Mouse (Mus musculus) MEL (cell line): ENCODE data around the gene Slc25a22. TPM values are rescaled to one million over a fixed set of nuclear protein-coding genes. Genes with fewer than 3 reads are reported as not detected.
"Not testable (repeated sequence)": the region's sequence is repeated elsewhere in the genome, so short reads cannot be mapped to it uniquely, and the experiment has no call there.

Experiments used
- DNase-seq: peaks from one replicate; pipeline ENCODE4 v3.0.0; 2011; ENCODE audit warnings: low read depth, low spot score
- H3K27ac ChIP-seq: 2 replicates; pipeline ENCODE4 v1.5.1; 2012; ENCODE audit warnings: low read depth, mild to moderate bottlenecking, control low read depth, low read length, moderate library complexity; ENCODE audit not compliant: control insufficient read depth
- H3K27me3 ChIP-seq, 2 experiments: fragments of 150-350 bp in 1 of 2; sonication (generic) in 1 of 2; 2 replicates each; pipeline ENCODE4 v1.6.1; 2012; ENCODE audit warnings: low read length in 2 of 2, mild to moderate bottlenecking in 2 of 2, improper control_type of control experiment in 1 of 2, moderate library complexity in 1 of 2; ENCODE audit not compliant: insufficient read depth in 2 of 2, control insufficient read depth in 1 of 2
- H3K36me3 ChIP-seq, 2 experiments: 2 replicates each; pipeline ENCODE4 v1.6.1; 2012 to 2014; ENCODE audit warnings: low read length in 2 of 2, improper control_type of control experiment in 1 of 2, inconsistent platforms in 1 of 2, mild to moderate bottlenecking in 1 of 2; ENCODE audit not compliant: insufficient read depth in 2 of 2, control insufficient read depth in 1 of 2
- H3K4me1 ChIP-seq, 2 experiments: fragments of 150-350 bp in 1 of 2; sonication (generic) in 1 of 2; 2 replicates each; pipeline ENCODE4 v1.6.1; 2012; ENCODE audit warnings: low read length in 2 of 2, improper control_type of control experiment in 1 of 2, mild to moderate bottlenecking in 1 of 2; ENCODE audit not compliant: insufficient read depth in 2 of 2, control insufficient read depth in 1 of 2
- H3K4me3 ChIP-seq, 2 experiments: fragments of 150-350 bp in 1 of 2; sonication (generic) in 1 of 2; 2 replicates each; pipeline ENCODE4 v1.5.1; 2012; ENCODE audit warnings: low read depth in 2 of 2, low read length in 2 of 2, mild to moderate bottlenecking in 2 of 2, moderate library complexity in 2 of 2, control low read depth in 1 of 2, improper control_type of control experiment in 1 of 2; ENCODE audit not compliant: control insufficient read depth in 1 of 2, insufficient read depth in 1 of 2
- H3K79me2 ChIP-seq: 2 replicates; pipeline ENCODE4 v1.6.1; 2012; ENCODE audit warnings: mild to moderate bottlenecking, low read length, moderate library complexity; ENCODE audit not compliant: control insufficient read depth, poor library complexity, insufficient read depth
- H3K9ac ChIP-seq: 2 replicates; pipeline ENCODE4 v1.6.1; 2012; ENCODE audit warnings: low read depth, mild to moderate bottlenecking, control low read depth, low read length, moderate library complexity; ENCODE audit not compliant: control insufficient read depth, poor library complexity, severe bottlenecking
- H3K9me3 ChIP-seq: fragments of 150-350 bp; sonication (generic); replicated peaks from 2 replicates; pipeline ENCODE4 v1.6.1; 2012; ENCODE audit warnings: mild to moderate bottlenecking, low read length, improper control_type of control experiment, moderate library complexity; ENCODE audit not compliant: insufficient read depth
- BHLHE40 ChIP-seq: IDR thresholded peaks from 2 replicates; pipeline ENCODE4 v1.6.1; 2012; ENCODE audit warnings: low read depth, mild to moderate bottlenecking, inconsistent platforms, low read length, improper control_type of control experiment, borderline replicate concordance
- CHD1 ChIP-seq: IDR thresholded peaks from 2 replicates; pipeline ENCODE4 v1.6.1; 2012; ENCODE audit warnings: low read depth, mild to moderate bottlenecking, inconsistent platforms, low read length, improper control_type of control experiment
- CHD2 ChIP-seq: IDR thresholded peaks from 2 replicates; pipeline ENCODE4 v1.6.1; 2011; ENCODE audit warnings: low read length, improper control_type of control experiment
- ELF1 ChIP-seq: IDR thresholded peaks from 2 replicates; pipeline ENCODE4 v1.6.1; 2014; ENCODE audit warnings: low read depth, mild to moderate bottlenecking, inconsistent platforms, low read length, improper control_type of control experiment, moderate library complexity
- EP300 ChIP-seq, 2 experiments: IDR thresholded peaks; 2 replicates each; pipeline ENCODE4 v1.6.1; 2011; ENCODE audit warnings: improper control_type of control experiment in 2 of 2, low read length in 2 of 2, low read depth in 1 of 2, mild to moderate bottlenecking in 1 of 2
- ETS1 ChIP-seq: IDR thresholded peaks from 2 replicates; pipeline ENCODE4 v1.6.1; 2012; ENCODE audit warnings: low read depth, mild to moderate bottlenecking, inconsistent platforms, low read length, improper control_type of control experiment, moderate library complexity
- GABPA ChIP-seq: IDR thresholded peaks from 2 replicates; pipeline ENCODE4 v1.6.1; 2012; ENCODE audit warnings: low read depth, mild to moderate bottlenecking, inconsistent platforms, low read length, improper control_type of control experiment, moderate library complexity
- GATA1 ChIP-seq: IDR thresholded peaks from 2 replicates; pipeline ENCODE4 v1.6.1; 2011; ENCODE audit warnings: low read depth, low read length, improper control_type of control experiment
- JUND ChIP-seq: IDR thresholded peaks from 2 replicates; pipeline ENCODE4 v1.6.1; 2011; ENCODE audit warnings: low read depth, mild to moderate bottlenecking, improper control_type of control experiment, low read length
- KAT2A ChIP-seq: conservative IDR thresholded peaks from 2 replicates; pipeline ENCODE4 v1.6.1; 2012; ENCODE audit warnings: low read depth, low read length, improper control_type of control experiment, inconsistent platforms
- MAFK ChIP-seq: IDR thresholded peaks from 2 replicates; pipeline ENCODE4 v1.6.1; 2011; ENCODE audit warnings: low read depth, mild to moderate bottlenecking, low read length, improper control_type of control experiment, borderline replicate concordance
- MAX ChIP-seq: IDR thresholded peaks from 2 replicates; pipeline ENCODE4 v1.6.1; 2011; ENCODE audit warnings: low read length, improper control_type of control experiment
- MEF2A ChIP-seq: IDR thresholded peaks from 2 replicates; pipeline ENCODE4 v1.6.1; 2014; ENCODE audit warnings: low read depth, mild to moderate bottlenecking, inconsistent platforms, low read length, improper control_type of control experiment; ENCODE audit not compliant: poor library complexity, insufficient replicate concordance, severe bottlenecking; ENCODE audit errors: extremely low read depth
- MXI1 ChIP-seq: IDR thresholded peaks from 2 replicates; pipeline ENCODE4 v1.6.1; 2011; ENCODE audit warnings: mild to moderate bottlenecking, low read depth, low read length, improper control_type of control experiment
- MYB ChIP-seq: IDR thresholded peaks from 2 replicates; pipeline ENCODE4 v1.6.1; 2011; ENCODE audit warnings: mild to moderate bottlenecking, low read depth, low read length, improper control_type of control experiment
- NELFE ChIP-seq: IDR thresholded peaks from 2 replicates; pipeline ENCODE4 v1.6.1; 2011; ENCODE audit warnings: low read depth, low read length, improper control_type of control experiment
- NRF1 ChIP-seq: IDR thresholded peaks from 2 replicates; pipeline ENCODE4 v1.6.1; 2014; ENCODE audit warnings: low read depth, mild to moderate bottlenecking, inconsistent platforms, low read length, improper control_type of control experiment, moderate library complexity; ENCODE audit not compliant: poor library complexity, insufficient read depth, severe bottlenecking
- POLR2A ChIP-seq, 2 experiments: IDR thresholded peaks; 2 replicates each; pipeline ENCODE4 v1.6.1; 2011 to 2012; ENCODE audit warnings: low read length in 2 of 2, mild to moderate bottlenecking in 2 of 2, control low read depth in 1 of 2, improper control_type of control experiment in 1 of 2, low read depth in 1 of 2, moderate library complexity in 1 of 2; ENCODE audit not compliant: control insufficient read depth in 1 of 2, insufficient read depth in 1 of 2, poor library complexity in 1 of 2
- POLR2AphosphoS2 ChIP-seq: IDR thresholded peaks from 2 replicates; pipeline ENCODE4 v1.6.1; 2011; ENCODE audit warnings: low read length, improper control_type of control experiment
- RAD21 ChIP-seq: IDR thresholded peaks from 2 replicates; pipeline ENCODE4 v1.6.1; 2011; ENCODE audit warnings: mild to moderate bottlenecking, low read depth, low read length, improper control_type of control experiment
- RCOR1 ChIP-seq: IDR thresholded peaks from 2 replicates; pipeline ENCODE4 v1.6.1; 2012; ENCODE audit warnings: low read depth, mild to moderate bottlenecking, inconsistent platforms, low read length, improper control_type of control experiment
- SMC3 ChIP-seq: IDR thresholded peaks from 2 replicates; pipeline ENCODE4 v1.6.1; 2011; ENCODE audit warnings: low read depth, low read length, improper control_type of control experiment
- TBP ChIP-seq: IDR thresholded peaks from 2 replicates; pipeline ENCODE4 v1.8.0; 2011; ENCODE audit warnings: low read depth, low read length, improper control_type of control experiment
- TCF12 ChIP-seq: IDR thresholded peaks from 2 replicates; pipeline ENCODE4 v1.6.1; 2014; ENCODE audit warnings: low read depth, mild to moderate bottlenecking, inconsistent platforms, low read length, improper control_type of control experiment, moderate library complexity
- UBTF ChIP-seq: IDR thresholded peaks from 2 replicates; pipeline ENCODE4 v1.6.1; 2012; ENCODE audit warnings: low read depth, mild to moderate bottlenecking, inconsistent platforms, low read length, improper control_type of control experiment, moderate library complexity, borderline replicate concordance; ENCODE audit not compliant: insufficient read depth
- USF1 ChIP-seq: IDR thresholded peaks from 2 replicates; pipeline ENCODE4 v1.6.1; 2014; ENCODE audit warnings: low read depth, mild to moderate bottlenecking, inconsistent platforms, low read length, improper control_type of control experiment, moderate library complexity
- USF2 ChIP-seq, 2 experiments: IDR thresholded peaks; 2 replicates each; pipeline ENCODE4 v1.6.1; 2011 to 2012; ENCODE audit warnings: improper control_type of control experiment in 2 of 2, low read length in 2 of 2, borderline replicate concordance in 1 of 2, inconsistent platforms in 1 of 2, low read depth in 1 of 2, mild to moderate bottlenecking in 1 of 2; ENCODE audit not compliant: insufficient read depth in 1 of 2
- ZC3H11A ChIP-seq: IDR thresholded peaks from 2 replicates; pipeline ENCODE4 v1.6.1; 2012; ENCODE audit warnings: low read depth, mild to moderate bottlenecking, inconsistent platforms, low read length, improper control_type of control experiment
- ZKSCAN1 ChIP-seq: IDR thresholded peaks from 2 replicates; pipeline ENCODE4 v1.6.1; 2012; ENCODE audit warnings: low read depth, mild to moderate bottlenecking, inconsistent platforms, low read length, improper control_type of control experiment, moderate library complexity
- ZMIZ1 ChIP-seq: IDR thresholded peaks from 2 replicates; pipeline ENCODE4 v1.6.1; 2012; ENCODE audit warnings: low read depth, mild to moderate bottlenecking, inconsistent platforms, low read length, improper control_type of control experiment, moderate library complexity
- ZNF384 ChIP-seq: IDR thresholded peaks from 2 replicates; pipeline ENCODE4 v1.6.1; 2012; ENCODE audit warnings: low read depth, mild to moderate bottlenecking, inconsistent platforms, low read length, improper control_type of control experiment
- polyA plus RNA-seq, 2 experiments: library from polyadenylated mRNA; stranded (reverse) in 1 of 2; unstranded in 1 of 2; fragments of >175 nt in 1 of 2; fragments of >200 nt in 1 of 2; gene quantifications; 2 replicates each; pipeline versions ENCODE4 v1.2.1 to v1.2.4; 2012; ENCODE audit warnings: low replicate concordance in 2 of 2, low read depth in 1 of 2; ENCODE audit not compliant: insufficient read length in 2 of 2, insufficient read depth in 1 of 2, missing spikeins in 1 of 2
- total RNA-seq: library from RNA; depleted of rRNA; stranded (reverse); fragments of 300-350 nt; gene quantifications from 2 replicates; pipeline ENCODE4 v1.2.3, GENCODE M21; 2012

The Slc25a22 gene
- total and polyA plus RNA-seq, 3 experiments, result 23.8 to 46.0 TPM; not detected in 1

DNA sequence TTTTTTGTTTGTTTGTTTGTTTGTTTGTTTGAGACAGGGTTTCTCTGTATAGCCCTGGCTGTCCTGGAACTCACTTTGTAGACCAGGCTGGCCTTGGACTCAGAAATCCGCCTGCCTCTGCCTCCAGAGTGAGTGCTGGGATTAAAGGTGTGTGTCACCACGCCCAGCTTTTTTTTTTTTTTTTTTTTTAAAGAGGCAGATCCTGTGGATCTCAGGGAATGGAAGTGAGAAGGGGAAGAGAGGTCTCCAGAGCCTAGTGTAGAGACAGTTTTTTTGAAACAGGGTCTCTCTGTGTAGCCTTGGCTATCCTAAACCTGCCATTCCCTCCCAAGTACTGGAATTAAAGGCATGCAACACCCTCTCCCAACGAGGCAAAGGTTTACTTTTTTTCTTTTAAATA lies 8.7 kb upstream of the Slc25a22 start:
- Histone ChIP-seq H3K9ac (peak overlapping the region; percentile 80), H3K79me2 (peaks cover 46% of the 10 kb centered on the region), H3K36me3 (peaks cover 15 to 32% of the 10 kb centered on the region in 2 experiments), H3K27ac (peak overlapping the region; percentile 69), H3K4me1 (peaks cover 0 to 36% of the 10 kb centered on the region in 2 experiments; a peak in 2 of 4 replicates), H3K4me3 (peak overlapping the region; percentile 45 to 87)
- not testable (repeated sequence) for H3K9me3 ChIP-seq, DNase-seq, H3K27me3 ChIP-seq
- peak; percentile 83 for TF ChIP-seq ZNF384

DNA sequence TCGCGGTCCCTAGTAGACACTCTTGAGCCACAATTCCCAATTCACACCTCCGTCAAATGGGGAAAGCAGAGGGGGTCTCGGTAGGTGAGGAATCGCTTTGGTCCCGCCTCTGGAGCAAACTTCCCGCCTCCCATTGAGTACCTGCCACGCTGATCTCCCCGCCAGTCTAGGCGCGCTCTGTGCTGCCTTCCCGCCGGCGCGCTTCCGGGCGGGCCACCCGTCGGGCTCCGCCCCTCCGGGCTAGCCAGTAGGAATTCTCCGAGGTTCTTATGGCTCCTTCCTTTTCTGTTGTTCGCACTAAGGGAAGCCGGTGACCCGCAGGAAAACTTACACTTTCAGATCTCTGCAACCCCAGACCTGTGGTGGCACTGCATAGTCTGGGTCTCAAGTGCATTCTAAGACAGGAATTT lies 6.1 kb upstream of the Slc25a22 start, which contains the start of gene Pidd1:
Gene Pidd1 (minus strand): TSS at position 198 of the 410 bp plus-strand sequence.
- H3K36me3 ChIP-seq, result peaks cover 8 to 18% of the 10 kb centered on the region in 2 experiments
- peaks cover 0 to 19% of the 10 kb centered on the region in 2 experiments; a peak in 2 of 4 replicates for H3K4me1 ChIP-seq
- peak within 1 kb of the TSS; percentile 62 to 85 for H3K4me3 ChIP-seq
- no peaks in the 10 kb centered on the region for H3K27me3 ChIP-seq
- H3K9ac ChIP-seq, result peak within 1 kb of the TSS; percentile 88
- peak within 1 kb of the TSS; percentile 84 for H3K27ac ChIP-seq
- H3K9me3 ChIP-seq, result no peaks in the 10 kb centered on the region
- H3K79me2 ChIP-seq, result peaks cover 36% of the 10 kb centered on the region
- peak; percentile 91 for DNase-seq
- TF ChIP-seq RCOR1, result no peak
- no peak for TF ChIP-seq SMC3
- TF ChIP-seq ZMIZ1, result 0 out of 2 replicates have a peak, but pooled peaks have one; percentile 41
- TF ChIP-seq CHD2, result no peak
- TF ChIP-seq ZNF384, result no peak
- no peak for TF ChIP-seq ZKSCAN1
- TF ChIP-seq POLR2A (IDR thresholded peaks at IDR 0.05; ENCODE audit: control insufficient read depth in 1 of 2, insufficient read depth in 1 of 2, low read depth in 1 of 2, low read length in 2 of 2, poor library complexity in 1 of 2), result peak; percentile 66 to 91; a peak in 3 of 4 replicates
- no peak; the same call in 1 of the 2 replicates for TF ChIP-seq KAT2A
- TF ChIP-seq CHD1, result no peak
- TF ChIP-seq GATA1, result no peak
- TF ChIP-seq NELFE, result peak; percentile 79
- TF ChIP-seq TBP, result peak; percentile 77
- no peak for TF ChIP-seq GABPA
- TF ChIP-seq UBTF, result no peak
- no peak for TF ChIP-seq EP300 (IDR thresholded peaks at IDR 0.05; ENCODE audit: low read depth in 1 of 2, low read length in 2 of 2)
- TF ChIP-seq MAX, result peak; percentile 80
- TF ChIP-seq ZC3H11A, result no peak
- no peak for TF ChIP-seq MEF2A
- peak; percentile 81 for TF ChIP-seq POLR2AphosphoS2
- no peak for TF ChIP-seq USF2 (IDR thresholded peaks at IDR 0.05; ENCODE audit: borderline replicate concordance in 1 of 2, insufficient read depth in 1 of 2, low read depth in 1 of 2, low read length in 2 of 2)
- TF ChIP-seq MXI1, result peak; percentile 90
- no peak for TF ChIP-seq BHLHE40
- TF ChIP-seq RAD21, result no peak
- TF ChIP-seq ETS1, result no peak
- no peak for TF ChIP-seq USF1
- TF ChIP-seq NRF1, result no peak
- no peak for TF ChIP-seq MAFK
- peak; percentile 63 for TF ChIP-seq TCF12
- TF ChIP-seq MYB, result no peak
- TF ChIP-seq JUND, result no peak
- peak; percentile 90 for TF ChIP-seq ELF1
